Mouse (Mus musculus): ENCODE results near the gene Slc26a8. TPM values are rescaled to one million over a fixed set of nuclear protein-coding genes. Genes with fewer than 3 reads are reported as not detected.

Gene Slc26a8
- total RNA-seq (2023), result 1 to 10 TPM in 1 of 2 experiments, under 1 TPM in 1; 0.56 to 2.4 TPM

DNA sequence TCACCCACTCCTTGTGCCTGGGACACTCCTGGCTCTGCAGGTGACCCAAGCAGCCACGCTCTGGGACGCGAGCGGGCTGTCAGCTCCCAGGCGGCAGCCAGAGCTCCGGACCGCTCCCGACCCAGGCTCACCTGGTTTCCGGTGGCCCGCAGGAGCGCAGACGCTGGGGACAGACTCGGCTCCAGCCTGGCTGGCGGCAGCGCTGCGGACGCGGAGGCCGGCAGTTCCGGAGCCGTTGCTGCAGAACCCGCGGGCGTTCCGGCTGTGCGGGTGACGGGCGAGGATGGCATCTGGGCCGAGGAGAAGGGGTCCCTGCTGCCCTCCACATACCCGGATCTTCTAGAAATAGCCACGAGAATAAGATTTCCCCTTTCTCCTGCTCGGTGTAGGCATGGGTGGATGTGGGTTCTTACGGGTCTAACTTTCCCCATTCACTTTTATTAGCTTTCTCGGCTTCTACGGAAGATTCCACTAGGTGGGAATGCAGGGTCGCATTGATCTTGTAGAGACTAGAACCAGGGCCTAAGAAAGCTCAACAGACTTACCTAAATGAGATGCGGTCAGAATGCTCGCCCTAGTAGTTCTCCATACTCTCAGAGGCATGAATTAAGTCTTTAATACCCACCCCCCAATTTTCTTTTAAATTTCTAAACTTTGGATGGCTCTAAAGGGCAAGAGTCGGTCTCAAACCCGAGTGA, at the start of gene Slc26a8:
Gene Slc26a8 (minus strand): TSS at position 648 of the 698 bp plus-strand sequence.

GRCm38 (mm10) chr17:28725783-28726182, 35.8 kb upstream of the Slc26a8 start, which contains the start of gene AC170998.1:
Gene AC170998.1, plus strand, starts transcription at chr17:28726083.

GRCm38 (mm10) chr17:28690776-28691686, 998 bp upstream of the Slc26a8 start, which contains the start of gene Mapk14:
Gene Mapk14, plus strand, starts transcription at chr17:28691329.

GRCm38 (mm10) chr17:28622300-28622759, 67.7 kb downstream of the Slc26a8 start, which contains the start of gene Srpk1:
Gene Srpk1, minus strand, starts transcription at chr17:28622709.

Other genes starting within 250 kb of the Slc26a8 start
- gene Fkbp5, start 172.7 kb downstream of the Slc26a8 start, total RNA-seq (2023), result 10 to 100 TPM; 42.4 to 46.5 TPM
- under 1 TPM in 1 of 2 experiments, not detected in 1; 0.58 TPM for gene Armc12, start 159.4 kb downstream of the Slc26a8 start, total RNA-seq (2023)
- gene Clpsl2, start 140.8 kb downstream of the Slc26a8 start, total RNA-seq (2023), result not detected
- not detected for gene Clps, start 129.5 kb downstream of the Slc26a8 start, total RNA-seq (2023)
- not detected for gene Lhfpl5, start 114.6 kb downstream of the Slc26a8 start, total RNA-seq (2023)
- 100 to 1,000 TPM; 341 to 367 TPM for gene Srpk1, start 67.5 kb downstream of the Slc26a8 start, total RNA-seq (2023)
- 100 to 1,000 TPM; 109 to 117 TPM for gene Mapk14, start 1.1 kb upstream of the Slc26a8 start, total RNA-seq (2023)
- gene AC170998.1, start 35.9 kb upstream of the Slc26a8 start, total RNA-seq (2023), result 10 to 100 TPM; 12.6 to 14.1 TPM
- 1 to 10 TPM; 1.6 to 2.3 TPM for gene Mapk13, start 79.1 kb upstream of the Slc26a8 start, total RNA-seq (2023)
- gene Brpf3, start 110.9 kb upstream of the Slc26a8 start, total RNA-seq (2023), result 10 to 100 TPM; 49.1 to 51.3 TPM
- not detected for gene Pnpla1, start 168.2 kb upstream of the Slc26a8 start, total RNA-seq (2023)
- 1 to 10 TPM in 1 of 2 experiments, under 1 TPM in 1; 0.84 to 1.8 TPM for gene 4930539E08Rik, start 225.1 kb upstream of the Slc26a8 start, total RNA-seq (2023)

All from T-cell, adult 66 days (primary cell).